Mouse (Mus musculus): ENCODE measurements around the gene Polr2b.

DNA sequence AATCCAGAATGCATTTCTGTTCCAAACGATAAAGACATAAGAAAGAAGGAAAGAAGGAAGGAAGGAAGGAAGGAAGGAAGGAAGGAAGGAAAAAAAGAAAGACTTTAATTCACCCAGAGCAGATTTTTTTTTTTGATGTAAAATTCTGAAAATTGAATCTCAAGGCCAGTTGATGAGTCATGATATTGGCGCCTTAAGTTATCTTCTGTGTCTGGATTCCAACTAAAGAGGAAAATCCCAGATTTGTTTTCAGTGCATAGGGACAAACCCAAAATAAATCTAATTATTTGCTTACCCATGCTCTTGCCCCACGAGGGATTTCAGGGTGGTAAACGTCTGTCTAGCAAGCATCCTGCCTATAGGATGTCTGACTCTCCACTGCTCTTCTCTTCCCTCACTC is 51.1 kb downstream of the Polr2b start:
- TF ChIP-seq CTCF (IDR thresholded peaks at IDR 0.05): no peak
- TF ChIP-seq POLR2A (IDR thresholded peaks at IDR 0.05; ENCODE audit: insufficient read depth, low read depth, low read length): no peak
- no peak for TF ChIP-seq EP300 (IDR thresholded peaks at IDR 0.05; ENCODE audit: insufficient read depth, low read depth, low read length)

All from heart, adult 2 months (tissue).